In genomic region chr2:124090231-124091141, GRCm38 (mm10) we compare ENCODE assay signal across 8 mouse cellular contexts. TPM values are rescaled to one million over a fixed set of nuclear protein-coding genes. Genes with fewer than 3 reads are reported as not detected.
DNase-seq lines count a peak whose midpoint lies in the region; ATAC-seq lines count a peak whose summit lies in the region.

No protein-coding gene starts in this region.

- no peaks in the 10 kb centered on the region for H3K9me3 ChIP-seq in embryonic facial prominence, embryonic 14.5 days (ENCODE audit: control insufficient read depth, low read length)
- no peaks in the 10 kb centered on the region for H3K9me3 ChIP-seq in hindbrain, embryonic 10.5 days
- no peaks in the 10 kb centered on the region for H3K9me3 ChIP-seq in limb, embryonic 12.5 days
- H3K9me3 ChIP-seq in midbrain, embryonic 14.5 days (ENCODE audit: control insufficient read depth, low read length): no peaks in the 10 kb centered on the region

- H3K36me3 ChIP-seq in embryonic facial prominence, embryonic 14.5 days (ENCODE audit: control insufficient read depth, insufficient read depth, low read length): no peaks in the 10 kb centered on the region
- H3K36me3 ChIP-seq in hindbrain, embryonic 10.5 days: no peaks in the 10 kb centered on the region
- H3K36me3 ChIP-seq in limb, embryonic 12.5 days: no peaks in the 10 kb centered on the region
- H3K36me3 ChIP-seq in midbrain, embryonic 14.5 days (ENCODE audit: control insufficient read depth, insufficient read depth, low read length): no peaks in the 10 kb centered on the region

- H3K9ac ChIP-seq in embryonic facial prominence, embryonic 14.5 days (ENCODE audit: low read depth, low read length): peak overlapping the region; percentile 37
- H3K9ac ChIP-seq in limb, embryonic 12.5 days (replicated peaks): peak overlapping the region; percentile 42
- H3K9ac ChIP-seq in midbrain, embryonic 14.5 days (replicated peaks; ENCODE audit: low read length): peak overlapping the region; percentile 76

- H3K4me2 ChIP-seq in embryonic facial prominence, embryonic 14.5 days (ENCODE audit: low read depth, low read length): peak overlapping the region; percentile 93
- H3K4me2 ChIP-seq in limb, embryonic 12.5 days: peak overlapping the region; percentile 90
- peak overlapping the region; percentile 89 for H3K4me2 ChIP-seq in midbrain, embryonic 14.5 days (ENCODE audit: low read length)

- WGBS in embryonic facial prominence, embryonic 14.5 days: under 1% methylated on average over 43 of the region's 49 CpGs
- under 1% methylated on average over 49 of the region's 49 CpGs for WGBS in hindbrain, embryonic 10.5 days
- WGBS in limb, embryonic 12.5 days: 3% methylated on average over 49 of the region's 49 CpGs
- WGBS in midbrain, embryonic 14.5 days: 2% methylated on average over 49 of the region's 49 CpGs

- H3K4me1 ChIP-seq in embryonic facial prominence, embryonic 14.5 days (ENCODE audit: control insufficient read depth, insufficient read depth, low read length): peaks cover 7% of the 10 kb centered on the region; the same call in 1 of the 2 replicates
- peaks cover 14% of the 10 kb centered on the region for H3K4me1 ChIP-seq in hindbrain, embryonic 10.5 days (replicated peaks)
- peaks cover 13% of the 10 kb centered on the region for H3K4me1 ChIP-seq in limb, embryonic 12.5 days (replicated peaks)
- no peaks in the 10 kb centered on the region for H3K4me1 ChIP-seq in midbrain, embryonic 14.5 days (ENCODE audit: control insufficient read depth, insufficient read depth, low read length)

- H3K4me3 ChIP-seq in embryonic facial prominence, embryonic 14.5 days (ENCODE audit: low read depth, low read length): peak overlapping the region; percentile 48
- H3K4me3 ChIP-seq in hindbrain, embryonic 10.5 days: peak overlapping the region; percentile 63
- H3K4me3 ChIP-seq in limb, embryonic 12.5 days (replicated peaks): peak overlapping the region; percentile 46
- peak overlapping the region; percentile 64 for H3K4me3 ChIP-seq in midbrain, embryonic 14.5 days (replicated peaks; ENCODE audit: low read depth, low read length)

- peak; percentile 4 for DNase-seq in ovary, postnatal 36 days (ENCODE audit: low spot score)
- no peak for DNase-seq in ovary, postnatal 10 days (ENCODE audit: low spot score)
- DNase-seq in embryonic facial prominence, embryonic 14.5 days (ENCODE audit: low spot score): no peak
- peak; percentile 46 for DNase-seq in hindbrain, embryonic 10.5 days (ENCODE audit: low spot score)
- peak; percentile 63 for DNase-seq in midbrain, embryonic 14.5 days
- DNase-seq in urinary bladder, postnatal 25 days (ENCODE audit: low spot score): no peak
- DNase-seq in spleen, postnatal 14 days (ENCODE audit: low spot score in 2 of 2): no peak

- peaks cover 48% of the 10 kb centered on the region for H3K27me3 ChIP-seq in embryonic facial prominence, embryonic 14.5 days (replicated peaks; ENCODE audit: control insufficient read depth, insufficient read depth, low read length)
- H3K27me3 ChIP-seq in hindbrain, embryonic 10.5 days (ENCODE audit: insufficient read depth, poor library complexity, severe bottlenecking): peaks cover 61% of the 10 kb centered on the region
- H3K27me3 ChIP-seq in limb, embryonic 12.5 days: peaks cover 54% of the 10 kb centered on the region
- H3K27me3 ChIP-seq in midbrain, embryonic 14.5 days (ENCODE audit: control insufficient read depth, insufficient read depth, low read length): peaks cover 12% of the 10 kb centered on the region; the same call in 1 of the 2 replicates

- H3K27ac ChIP-seq in embryonic facial prominence, embryonic 14.5 days (replicated peaks; ENCODE audit: low read depth, low read length): no peak overlapping the region
- H3K27ac ChIP-seq in hindbrain, embryonic 10.5 days: peak overlapping the region; percentile 78
- no peak overlapping the region for H3K27ac ChIP-seq in limb, embryonic 12.5 days
- H3K27ac ChIP-seq in midbrain, embryonic 14.5 days (replicated peaks; ENCODE audit: low read depth, low read length): peak overlapping the region; percentile 64

- ATAC-seq in embryonic facial prominence, embryonic 14.5 days (ENCODE audit: low read depth): peak; percentile 41; the same call in 1 of the 2 replicates
- ATAC-seq in limb, embryonic 12.5 days (ENCODE audit: insufficient number of reproducible peaks, insufficient read depth, low FRiP score, low TSS enrichment, low read depth): peak; percentile 70; the same call in 1 of the 2 replicates
- peak; percentile 79 for ATAC-seq in midbrain, embryonic 14.5 days (ENCODE audit: low FRiP score, low TSS enrichment)

RNA-seq across cellular contexts. Expression of gene Sema6d, which starts 0.7 kb away (rescaled TPM):
- 14.6 and 16.2 TPM in 2 replicates for polyA plus RNA-seq in embryonic facial prominence, embryonic 14.5 days (2014; fragmentation: Nextera tagmentation; extraction: Ambion mirVana)
- 10.6 and 15.4 TPM in 2 replicates for polyA plus RNA-seq in hindbrain, embryonic 10.5 days (2016; fragmentation: Nextera tagmentation; extraction: Ambion mirVana)
- 6.7 and 7.2 TPM in 2 replicates for polyA plus RNA-seq in limb, embryonic 12.5 days (2016; fragmentation: Nextera tagmentation; extraction: Ambion mirVana)
- polyA plus RNA-seq in midbrain, embryonic 14.5 days (2014; fragmentation: Nextera tagmentation; extraction: Ambion mirVana): 24.9 and 26.9 TPM in 2 replicates

Comparison
In these comparisons a context has a peak if more than half of its experiments do, and no peak if none do; other contexts are left out.
1. DNase-seq: peak in ovary, postnatal 36 days (single experiment), hindbrain, embryonic 10.5 days (single experiment) and midbrain, embryonic 14.5 days (single experiment); none in ovary, postnatal 10 days (single experiment), embryonic facial prominence, embryonic 14.5 days (single experiment), urinary bladder, postnatal 25 days (single experiment) and spleen, postnatal 14 days (0 of 2).
2. H3K27ac ChIP-seq: peak in hindbrain, embryonic 10.5 days (single experiment) and midbrain, embryonic 14.5 days (single experiment); none in embryonic facial prominence, embryonic 14.5 days (single experiment) and limb, embryonic 12.5 days (single experiment).
3. Peak in every context shown above with its lines, with median percentiles within 50 percentile points of each other: ATAC-seq, H3K4me2 ChIP-seq, H3K4me3 ChIP-seq and H3K9ac ChIP-seq.